Mouse (Mus musculus) kidney, postnatal 0 days (tissue): Measurements from ENCODE around the gene Ubqln4. TPM values are rescaled to one million over a fixed set of nuclear protein-coding genes. Genes with fewer than 3 reads are reported as not detected.
A peak's percentile ranks its signal among the peaks of the same experiment; 100 is the strongest.

Experiments used
- ATAC-seq: fragments of 200-750 bp; cut with Nextera tagmentation; replicated peaks from 2 replicates; pipeline ENCODE4 v1.8.0; 2017; ENCODE audit warnings: low read depth, moderate number of reproducible peaks, moderate TSS enrichment, moderate library complexity; ENCODE audit not compliant: low FRiP score
- DNase-seq: peaks from one replicate; pipeline ENCODE4 v3.0.0-alpha.2; 2016; ENCODE audit warnings: low spot score
- H3K27ac ChIP-seq: fragments of 300-500 bp; sonication (generic); 2 replicates; pipeline ENCODE4 v1.5.1; 2014; ENCODE audit warnings: mild to moderate bottlenecking
- H3K27me3 ChIP-seq: fragments of 300-500 bp; sonication (generic); 2 replicates; pipeline ENCODE4 v1.6.1; 2014; ENCODE audit warnings: low read length, mixed read lengths; ENCODE audit not compliant: insufficient read depth
- H3K36me3 ChIP-seq: fragments of 300-500 bp; sonication (generic); 2 replicates; pipeline ENCODE4 v1.6.1; 2014; ENCODE audit warnings: low read length, mixed read lengths; ENCODE audit not compliant: insufficient read depth
- H3K4me1 ChIP-seq: fragments of 300-500 bp; sonication (generic); replicated peaks from 2 replicates; pipeline ENCODE4 v1.6.1; 2014; ENCODE audit warnings: antibody characterized with exemption, low read length, mixed read lengths; ENCODE audit not compliant: insufficient read depth
- H3K4me2 ChIP-seq: fragments of 300-500 bp; sonication (generic); 2 replicates; pipeline ENCODE4 v1.6.1; 2014; ENCODE audit warnings: mild to moderate bottlenecking, low read length, moderate library complexity, mixed read lengths
- H3K4me3 ChIP-seq: fragments of 300-500 bp; sonication (generic); replicated peaks from 2 replicates; pipeline ENCODE4 v1.5.1; 2014; ENCODE audit warnings: low read depth, low read length
- H3K9ac ChIP-seq: fragments of 300-500 bp; sonication (generic); 2 replicates; pipeline ENCODE4 v1.6.1; 2014; ENCODE audit warnings: low read depth, low read length
- H3K9me3 ChIP-seq: fragments of 300-500 bp; sonication (generic); replicated peaks from 2 replicates; pipeline ENCODE4 v1.6.1; 2016; ENCODE audit warnings: low read length, inconsistent platforms, mixed read lengths
- CTCF ChIP-seq: IDR thresholded peaks from 2 replicates; pipeline ENCODE4 v1.5.1; 2016; ENCODE audit warnings: antibody characterized with exemption, low read depth, mild to moderate bottlenecking, moderate library complexity
- WGBS: fragments of 180-500 bp; shearing (Covaris S2); extraction: QIAGEN DNeasy Blood & Tissue Kit; methylation state at CpG from one replicate; pipeline ENCODE4 v1.1.7; 2014; 5-methylcytosine and 5-hydroxymethylcytosine counted together
- microRNA counts: library from miRNA; unstranded; fragments of <30 nt; microRNA quantifications from one replicate; lab custom pipeline; 2015
- microRNA-seq: library from miRNA; unstranded; fragments of <30 nt; microRNA quantifications from one replicate; pipeline ENCODE4, GENCODE M21; 2016
- polyA plus RNA-seq: library from polyadenylated mRNA; unstranded; fragments of >200 nt; fragmentation: Nextera tagmentation; extraction: Ambion mirVana; gene quantifications from 2 replicates; pipeline ENCODE4 v1.2.1, GENCODE M21; 2015

Gene Ubqln4
- polyA plus RNA-seq, 1 experiment from 2014 or later = 35.1 TPM

- TF ChIP-seq CTCF = no peak
- Histone ChIP-seq H3K36me3 (no peaks in the 10 kb centered on the region), H3K9ac (peak overlapping the region; percentile 47; the same call in 1 of the 2 replicates), H3K27me3 (no peaks in the 10 kb centered on the region), H3K4me3 (no peak overlapping the region), H3K27ac (no peak overlapping the region), H3K4me2 (peak overlapping the region; percentile 50), H3K4me1 (peaks cover 24% of the 10 kb centered on the region; the same call in 1 of the 2 replicates), H3K9me3 (no peaks in the 10 kb centered on the region)
- ATAC-seq = no peak
- 80% methylated on average over 3 of the region's 3 CpGs for whole genome bisulfite sequencing
- DNase-seq = no peak
These were observed 63.5 kb downstream of the Ubqln4 start for GRCm38 (mm10) chr3:88616951-88617500.

DNA sequence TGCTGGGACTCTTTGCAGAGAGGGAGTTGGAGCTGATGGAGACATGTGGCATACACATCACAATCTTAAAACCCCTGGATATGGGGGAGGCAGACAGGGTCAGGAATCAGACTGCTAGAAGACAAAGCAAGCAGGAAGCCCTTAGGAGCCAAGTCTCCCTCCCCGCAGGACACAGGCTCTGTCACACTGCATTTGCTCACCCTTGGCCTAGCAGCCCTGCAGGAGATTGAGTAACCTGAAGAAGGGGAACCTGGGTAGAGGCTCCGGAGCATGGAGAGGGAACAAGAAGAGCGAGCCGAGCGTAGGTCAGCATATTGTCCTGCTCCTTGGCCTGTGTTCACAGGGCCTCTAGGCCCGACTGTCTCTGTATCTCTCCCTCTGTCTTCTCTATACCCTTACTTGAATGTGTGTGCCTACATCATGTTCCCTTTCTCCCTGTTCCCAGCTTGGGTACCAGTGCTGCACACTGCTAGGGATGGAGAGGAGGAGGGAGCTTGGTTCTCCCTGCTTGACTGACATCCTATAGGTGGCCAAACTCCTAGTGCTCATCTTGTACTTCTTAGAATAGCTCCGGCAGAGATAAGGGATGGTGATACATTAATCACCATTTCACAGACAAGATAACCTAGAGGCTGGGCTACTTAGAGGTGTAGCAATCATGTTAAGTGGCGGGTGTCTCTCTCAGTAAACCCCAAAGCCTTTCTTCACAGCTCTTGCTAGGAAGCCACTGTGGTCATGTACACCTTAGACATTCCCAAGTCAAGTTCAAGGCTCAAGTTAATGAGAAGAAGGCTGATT, 64.7 kb downstream of the Ubqln4 start:
- DNase-seq = peak; percentile 52
- 56% methylated on average over 8 of the region's 8 CpGs for WGBS
- no peak overlapping the region for H3K9ac ChIP-seq
- no peak overlapping the region for H3K4me3 ChIP-seq
- ATAC-seq = no peak
- peak overlapping the region; percentile 15; the same call in 1 of the 2 replicates for H3K27ac ChIP-seq
- peaks cover 25% of the 10 kb centered on the region; the same call in 1 of the 2 replicates for H3K4me1 ChIP-seq
- no peaks in the 10 kb centered on the region for H3K36me3 ChIP-seq
- no peak overlapping the region for H3K4me2 ChIP-seq
- no peak for TF ChIP-seq CTCF
- H3K9me3 ChIP-seq = no peaks in the 10 kb centered on the region
- H3K27me3 ChIP-seq = no peaks in the 10 kb centered on the region

MicroRNAs within 50 kb of the gene (microRNA counts, 519-probe panel; counts per million panel counts)
- microRNA mmu-miR-1905 (lab: Ali Mortazavi, UCI) = 330 counts per million, percentile 68 among the panel's probes with 10 or more counts

Small RNA genes within 50 kb of the gene (microRNA-seq; reads per million reads assigned to microRNA genes)
- not detected for gene Mir1905

Other genes starting within 250 kb of the Ubqln4 start
- 306 and 328 TPM in 2 replicates for gene Glmp, start 228.7 kb upstream of the Ubqln4 start, polyA plus RNA-seq
- 6.3 and 7.4 TPM in 2 replicates for gene Tmem79, start 217.6 kb upstream of the Ubqln4 start, polyA plus RNA-seq
- gene Smg5, start 217.5 kb upstream of the Ubqln4 start, polyA plus RNA-seq = 26.7 and 30.9 TPM in 2 replicates
- gene Paqr6, start 189.2 kb upstream of the Ubqln4 start, polyA plus RNA-seq = 15.4 and 16.6 TPM in 2 replicates
- gene Bglap3, start 181.0 kb upstream of the Ubqln4 start, polyA plus RNA-seq = 3.8 and 4.7 TPM in 2 replicates
- gene Bglap2, start 175.1 kb upstream of the Ubqln4 start, polyA plus RNA-seq = 4.2 and 7.1 TPM in 2 replicates
- not detected in 2 replicates for gene Bglap, start 169.3 kb upstream of the Ubqln4 start, polyA plus RNA-seq
- 97.5 and 107 TPM in 2 replicates for gene Pmf1, start 143.4 kb upstream of the Ubqln4 start, polyA plus RNA-seq
- gene Slc25a44, start 128.6 kb upstream of the Ubqln4 start, polyA plus RNA-seq = 17.1 and 17.7 TPM in 2 replicates
- 32.6 and 33.3 TPM in 2 replicates for gene Sema4a, start 92.6 kb upstream of the Ubqln4 start, polyA plus RNA-seq
- gene Lmna, start 43.8 kb upstream of the Ubqln4 start, polyA plus RNA-seq = 99.3 and 108 TPM in 2 replicates
- 12.5 and 13.8 TPM in 2 replicates for gene Mex3a, start 21.4 kb upstream of the Ubqln4 start, polyA plus RNA-seq
- 27.4 and 28.9 TPM in 2 replicates for gene Rab25, start 5.5 kb upstream of the Ubqln4 start, polyA plus RNA-seq
- 164 and 173 TPM in 2 replicates for gene Lamtor2, start 684 bp upstream of the Ubqln4 start, polyA plus RNA-seq
- gene Ssr2, start 22.1 kb downstream of the Ubqln4 start, polyA plus RNA-seq = 294 and 311 TPM in 2 replicates
- gene Arhgef2, start 52.2 kb downstream of the Ubqln4 start, polyA plus RNA-seq = 53.7 and 65.4 TPM in 2 replicates
- not detected in 2 replicates for gene Rxfp4, start 99.4 kb downstream of the Ubqln4 start, polyA plus RNA-seq
- 71.4 and 72.1 TPM in 2 replicates for gene Khdc4, start 132.0 kb downstream of the Ubqln4 start, polyA plus RNA-seq
- 58.6 and 62.5 TPM in 2 replicates for gene Rit1, start 163.1 kb downstream of the Ubqln4 start, polyA plus RNA-seq
- gene Syt11, start 221.4 kb downstream of the Ubqln4 start, polyA plus RNA-seq = 8.8 and 9.1 TPM in 2 replicates